Mouse (Mus musculus) brain, embryonic 14.5 days (tissue): ENCODE measurements around the gene H2-Q10. TPM values are rescaled to one million over a fixed set of nuclear protein-coding genes. Genes with fewer than 3 reads are reported as not detected.
"Not testable (repeated sequence)": the region's sequence is repeated elsewhere in the genome, so short reads cannot be mapped to it uniquely, and the experiment has no call there.

Experiments used
- DNase-seq: peaks from one replicate; pipeline ENCODE4 v3.0.0-alpha.2; 2011; ENCODE audit warnings: low read depth
- CTCF ChIP-seq: fragments of 200-500 bp; IDR thresholded peaks from 2 replicates; pipeline ENCODE4 v1.5.1; 2012; ENCODE audit warnings: inconsistent platforms, mild to moderate bottlenecking, moderate library complexity, borderline replicate concordance; ENCODE audit not compliant: insufficient read depth, insufficient read length; ENCODE audit errors: extremely low read depth
- POLR2A ChIP-seq: fragments of 200-500 bp; IDR thresholded peaks from 2 replicates; pipeline ENCODE4 v1.6.1; 2012; ENCODE audit warnings: mild to moderate bottlenecking, inconsistent platforms, borderline replicate concordance; ENCODE audit not compliant: poor library complexity, insufficient read depth, insufficient read length, severe bottlenecking; ENCODE audit errors: extremely low read depth
- polyA plus RNA-seq: library from polyadenylated mRNA; depleted of rRNA; stranded (reverse); fragments of >200 nt; gene quantifications from 2 replicates; pipeline ENCODE4 v1.2.3, GENCODE M21; 2012

H2-Q10 gene
- polyA plus RNA-seq, 1 experiment, result 0.11 TPM

DNA sequence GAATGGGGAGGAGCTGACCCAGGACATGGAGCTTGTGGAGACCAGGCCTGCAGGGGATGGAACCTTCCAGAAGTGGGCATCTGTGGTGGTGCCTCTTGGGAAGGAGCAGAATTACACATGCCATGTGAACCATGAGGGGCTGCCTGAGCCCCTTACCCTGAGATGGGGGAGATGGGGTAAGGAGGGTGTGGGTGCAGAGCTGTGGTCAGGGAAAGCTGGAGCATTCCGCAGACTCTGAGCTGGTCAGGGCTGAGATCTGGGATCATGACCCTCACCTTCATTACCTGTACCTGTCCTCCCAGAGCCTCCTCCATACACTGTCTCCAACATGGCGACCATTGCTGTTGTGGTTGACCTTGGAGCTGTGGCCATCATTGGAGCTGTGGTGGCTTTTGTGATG lies 27.5 kb upstream of the H2-Q10 start:
- DNase-seq, result not testable (repeated sequence)

DNA sequence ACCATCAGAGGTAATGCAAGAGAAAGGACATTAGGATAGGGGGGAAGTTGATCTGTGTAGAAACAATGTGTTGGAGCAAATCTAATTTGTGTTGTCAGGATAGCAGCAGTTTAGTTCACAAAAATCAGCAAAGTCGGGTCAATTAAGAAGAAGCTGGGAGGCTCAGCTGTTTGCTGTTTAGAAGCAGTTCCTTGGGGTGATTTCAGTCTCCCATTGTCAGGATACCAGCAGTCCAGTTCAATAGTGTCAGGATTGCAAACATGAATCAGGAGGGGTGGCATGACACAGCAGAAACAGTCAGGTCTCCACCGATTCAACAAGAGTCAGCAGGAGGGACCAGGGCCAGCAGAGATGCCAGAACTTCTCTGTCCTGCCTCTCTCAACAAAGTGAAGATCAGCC lies 25.4 kb upstream of the H2-Q10 start:
- DNase-seq, result not testable (repeated sequence)

DNA sequence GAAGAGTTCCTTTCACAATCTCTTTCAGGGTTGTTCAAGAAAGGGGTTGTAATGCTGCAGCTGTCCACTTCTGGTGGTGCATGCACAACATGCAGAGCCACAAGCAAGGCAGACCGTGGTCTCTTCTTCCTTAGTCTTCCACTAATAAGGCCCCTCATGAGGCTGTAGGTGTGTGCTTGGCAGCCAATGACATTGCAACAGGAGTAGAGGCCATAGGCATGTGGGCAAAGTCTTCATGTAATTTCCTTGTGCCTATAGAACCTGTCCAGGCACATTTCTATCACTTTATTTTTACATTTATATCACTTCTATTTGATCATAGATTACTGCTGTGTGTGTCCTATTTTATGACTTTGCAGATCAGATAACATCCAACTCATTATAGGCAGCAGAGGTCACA lies 11.6 kb upstream of the H2-Q10 start:
- not testable (repeated sequence) for DNase-seq

DNA sequence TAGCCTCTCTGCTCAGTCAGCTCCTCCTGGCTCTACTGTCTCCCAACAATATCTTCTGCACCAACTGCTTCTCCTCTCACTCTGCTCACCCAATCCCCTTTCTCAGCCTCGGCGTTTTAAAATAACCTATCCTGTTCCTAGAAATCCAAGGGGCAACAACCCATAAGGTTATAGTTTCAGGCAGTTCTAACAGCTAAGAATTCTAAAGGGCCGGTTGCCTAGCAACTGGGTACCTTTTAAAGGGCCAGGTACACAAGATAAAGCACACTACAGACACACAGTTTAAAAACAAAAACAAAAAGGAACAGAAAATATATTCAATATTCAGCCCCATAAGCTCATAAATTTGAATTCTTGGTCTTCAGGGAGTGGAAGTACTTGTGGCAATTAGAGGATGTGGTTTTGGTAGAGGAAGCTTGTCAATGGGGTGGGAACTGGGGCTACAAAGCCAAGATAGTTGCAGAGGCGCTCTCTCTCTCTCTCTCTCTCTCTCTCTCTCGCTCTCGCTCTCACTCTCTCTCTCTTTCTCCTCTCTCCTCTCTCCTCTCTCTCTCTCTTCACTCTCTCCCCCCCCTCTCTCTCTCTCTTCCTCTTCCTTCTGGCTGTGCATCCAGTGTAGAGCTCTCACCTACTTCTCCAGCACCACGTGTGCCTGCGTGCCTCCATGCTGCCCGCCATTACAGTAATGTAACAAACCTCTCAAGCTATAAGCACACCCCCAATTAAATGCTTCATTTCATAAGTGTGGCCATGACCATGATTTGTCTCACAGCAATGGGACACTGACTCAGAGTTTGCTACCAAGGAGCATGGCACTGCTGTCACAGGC lies 9.2 kb upstream of the H2-Q10 start:
- not testable (repeated sequence) for DNase-seq

DNA sequence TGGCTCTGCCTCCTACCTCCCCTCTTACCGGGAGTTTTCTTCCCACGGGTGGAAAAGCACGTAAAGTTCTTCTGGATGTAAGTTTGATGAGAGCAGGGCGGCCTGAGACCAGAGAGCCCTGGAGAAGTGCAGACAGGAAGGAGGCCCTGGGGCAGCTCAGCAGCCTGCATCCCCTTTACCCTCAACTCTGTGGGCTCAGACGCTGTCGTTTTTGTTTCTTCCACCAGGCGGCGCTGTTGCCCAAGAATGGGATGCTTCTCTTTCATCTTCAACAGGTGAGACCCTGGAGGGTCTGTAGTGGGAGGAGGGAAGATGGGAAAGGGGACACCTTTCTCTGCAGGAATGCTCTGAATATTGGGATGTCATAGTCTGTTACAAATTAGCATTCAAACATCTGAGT lies 4.2 kb upstream of the H2-Q10 start:
- not testable (repeated sequence) for DNase-seq
- peak; percentile 57 for TF ChIP-seq CTCF

DNA sequence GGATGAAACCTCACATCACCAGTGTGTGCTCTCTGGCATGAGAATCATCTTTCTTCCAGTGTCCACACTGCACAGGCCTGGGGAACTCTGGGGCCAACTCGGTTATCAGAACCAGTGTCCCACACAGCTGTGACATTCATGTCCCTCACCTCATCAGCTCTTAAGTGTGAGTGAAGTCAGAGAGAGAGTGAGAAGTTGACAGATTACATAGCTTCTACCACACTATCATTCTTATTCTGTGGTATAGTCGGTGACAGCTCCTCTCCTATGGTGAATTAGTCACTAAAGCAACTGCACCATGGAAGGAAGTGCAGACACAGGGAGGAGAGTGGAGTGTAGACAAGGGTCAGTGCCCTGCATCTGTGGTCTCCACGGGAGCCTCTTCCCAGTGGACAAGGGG lies 953 bp upstream of the H2-Q10 start:
- DNase-seq, result not testable (repeated sequence)

DNA sequence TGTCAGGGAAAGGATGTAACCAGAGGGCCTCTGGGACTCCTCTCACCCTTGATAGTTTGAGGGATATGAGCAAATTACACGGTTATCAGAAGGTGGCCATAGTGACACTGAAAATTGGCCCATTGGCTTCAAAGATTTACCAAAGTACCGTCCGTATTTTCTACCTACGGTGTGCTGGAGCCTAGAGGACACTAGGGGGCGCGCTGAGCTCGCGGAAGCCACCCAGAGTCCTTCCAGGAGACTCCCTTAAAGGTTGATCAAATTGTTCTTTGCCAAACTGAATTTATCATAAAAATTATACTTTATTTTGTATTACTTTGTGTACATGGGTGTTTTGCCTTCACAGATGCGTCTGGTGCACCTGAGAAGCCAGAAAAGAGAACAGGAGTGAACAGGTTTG lies 14.2 kb downstream of the H2-Q10 start:
- TF ChIP-seq POLR2A (no peak), CTCF (peak; percentile 94)
- peak; percentile 73 for DNase-seq

DNA sequence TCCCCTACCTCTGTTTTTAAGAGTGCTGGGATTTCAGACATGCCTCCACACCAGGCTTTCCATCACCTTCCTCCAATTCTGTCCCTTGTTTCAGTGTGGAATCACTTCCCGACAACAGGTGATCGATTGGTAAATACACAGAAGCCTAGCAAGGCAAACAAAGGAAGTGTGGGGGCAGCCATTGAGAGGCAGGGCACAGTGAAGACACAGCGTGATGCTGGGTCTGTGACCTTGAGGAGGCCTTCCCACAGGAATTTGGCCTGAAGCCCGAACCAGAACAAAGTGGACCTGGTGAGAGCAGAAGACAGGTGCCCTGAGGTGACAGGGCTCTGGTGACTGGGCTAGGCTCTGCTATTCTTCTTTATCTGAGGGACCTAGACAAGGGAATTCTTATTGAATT lies 15.8 kb downstream of the H2-Q10 start:
- TF ChIP-seq CTCF (no peak), POLR2A (no peak)
- DNase-seq, result no peak

DNA sequence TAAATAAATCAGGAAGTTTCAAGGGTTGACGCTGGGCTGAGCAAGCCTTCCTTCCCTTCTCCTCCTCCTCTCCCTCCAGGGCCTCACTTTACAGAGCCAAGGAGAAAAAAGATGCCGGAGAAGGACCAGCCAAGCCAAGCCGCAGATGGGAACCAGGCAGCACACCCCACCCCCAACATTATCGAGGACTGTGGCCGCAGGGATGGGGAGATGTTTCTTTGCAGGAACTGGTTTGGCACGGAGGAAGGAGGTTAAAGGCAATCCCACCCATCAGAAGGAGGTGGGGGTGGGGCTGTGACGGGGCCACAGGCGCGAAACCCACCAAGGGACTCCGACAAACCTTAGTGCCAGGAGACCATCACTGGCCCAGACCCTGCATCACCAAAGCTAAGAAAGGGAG lies 16.8 kb downstream of the H2-Q10 start:
- TF ChIP-seq POLR2A (no peak), CTCF (no peak)

DNA sequence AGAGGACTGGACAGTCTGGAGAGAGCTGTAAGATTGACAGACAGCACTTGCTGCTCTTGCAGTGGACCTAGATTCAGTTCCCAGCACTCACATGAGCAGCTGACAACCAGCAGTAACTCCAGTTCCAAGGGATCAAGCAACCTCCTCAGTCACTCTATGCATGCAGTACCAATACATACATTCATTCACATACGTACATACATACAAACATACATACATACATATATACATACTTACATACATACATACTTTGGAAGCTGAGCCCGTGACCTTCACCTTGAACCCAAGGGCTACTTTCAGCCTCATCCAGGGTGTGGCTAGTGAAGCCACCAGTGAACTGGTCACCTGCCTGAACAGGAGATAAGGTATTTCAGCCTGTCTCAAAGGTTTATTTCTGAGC lies 18.2 kb downstream of the H2-Q10 start:
- DNase-seq, result no peak
- TF ChIP-seq POLR2A, result no peak
- TF ChIP-seq CTCF, result no peak

More for the DNA sequence above, 16.8 kb downstream of the H2-Q10 start:
- no peak for DNase-seq

DNA sequence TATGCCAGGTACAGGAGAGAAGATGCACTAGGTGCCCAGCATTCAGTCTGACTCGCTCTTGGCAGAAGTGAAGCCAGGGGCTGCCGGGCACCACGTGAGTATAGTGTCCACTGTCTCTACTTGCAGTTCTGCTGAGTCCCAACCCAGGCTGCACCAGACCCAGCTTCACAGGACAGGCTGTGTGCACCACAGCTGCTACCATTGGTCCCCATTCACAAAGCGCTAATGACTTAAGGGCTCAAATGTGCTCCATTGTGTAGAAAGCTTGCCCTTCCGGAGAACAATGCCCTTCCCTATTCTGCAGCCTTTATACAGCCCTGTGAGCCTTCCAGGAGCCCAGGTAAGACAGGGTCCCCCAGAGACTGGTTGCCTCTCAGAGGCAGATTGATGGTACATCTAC lies 20.4 kb downstream of the H2-Q10 start:
- DNase-seq, result no peak
- no peak for TF ChIP-seq POLR2A
- TF ChIP-seq CTCF, result no peak

DNA sequence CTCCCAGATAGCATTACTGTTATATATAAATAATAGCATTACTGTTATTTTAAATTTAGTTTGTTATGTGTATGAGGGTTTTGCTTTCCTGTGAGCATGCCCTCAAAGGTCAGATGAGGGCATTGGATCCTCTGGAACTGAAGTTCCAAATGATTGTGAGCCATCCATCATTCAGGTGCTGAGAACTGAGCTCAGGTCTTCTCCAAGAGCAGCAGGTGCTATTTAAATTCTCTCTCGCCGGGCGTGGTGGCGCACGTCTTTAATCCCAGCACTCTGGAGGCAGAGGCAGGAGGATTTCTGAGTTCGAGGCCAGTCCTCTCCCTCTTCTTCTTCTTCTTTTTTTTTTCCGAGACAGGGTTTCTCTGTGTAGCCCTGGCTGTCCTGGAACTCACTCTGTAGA lies 27.2 kb downstream of the H2-Q10 start:
- DNase-seq, result no peak
- TF ChIP-seq POLR2A (no peak), CTCF (no peak)

DNA sequence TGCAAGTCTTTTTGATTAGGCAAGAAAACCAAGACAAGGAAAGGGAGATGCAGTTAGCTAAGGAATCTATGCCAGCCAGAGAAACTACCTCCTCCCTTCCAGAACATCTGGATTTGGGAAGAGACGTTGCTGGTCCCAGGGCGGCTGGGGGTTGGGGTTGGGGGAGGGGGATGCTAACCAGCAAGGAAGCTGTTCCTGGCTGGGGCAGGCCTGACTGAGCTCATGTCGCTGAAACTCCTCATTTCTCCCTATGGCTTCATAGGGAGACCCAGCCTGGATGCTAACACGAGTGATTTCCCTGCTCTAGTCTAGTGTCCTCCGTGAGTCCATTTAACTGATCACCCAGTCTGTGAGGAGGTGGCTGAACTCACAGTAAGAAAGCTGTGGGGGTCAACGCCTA lies 32.3 kb downstream of the H2-Q10 start:
- TF ChIP-seq CTCF, result no peak
- no peak for TF ChIP-seq POLR2A
- no peak for DNase-seq

DNA sequence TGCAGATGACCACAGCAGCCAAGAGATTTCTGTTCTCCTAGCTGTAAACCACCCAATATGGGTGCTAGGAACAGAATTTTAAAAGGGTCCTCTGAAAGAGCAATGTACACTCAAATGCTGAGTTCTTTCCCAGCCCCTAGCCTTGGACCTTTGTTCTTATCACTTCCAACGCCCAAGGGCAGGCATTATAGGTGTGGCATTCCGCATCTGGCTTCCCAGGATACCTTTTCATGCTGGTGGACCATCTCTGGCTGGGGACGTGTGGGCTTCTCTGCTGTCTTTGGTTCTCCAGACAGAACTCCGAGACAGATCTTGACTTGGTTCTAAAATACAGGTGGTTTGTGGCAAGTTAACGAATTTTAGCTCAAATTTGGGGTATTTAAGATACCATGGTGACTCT lies 32.9 kb downstream of the H2-Q10 start:
- no peak for DNase-seq
- TF ChIP-seq CTCF, result no peak
- no peak for TF ChIP-seq POLR2A
